Mouse (Mus musculus) heart, embryonic 14.5 days (tissue): Measurements from ENCODE around the gene Fip1l1. TPM values are rescaled to one million over a fixed set of nuclear protein-coding genes. Genes with fewer than 3 reads are reported as not detected.

Experiments used
- ATAC-seq: fragments of 200-750 bp; cut with Nextera tagmentation; 2 replicates; pipeline ENCODE4 v1.8.0; 2017; ENCODE audit warnings: low read depth, moderate TSS enrichment; ENCODE audit not compliant: insufficient number of reproducible peaks, insufficient read depth, low FRiP score
- H3K27ac ChIP-seq, 2 experiments: fragments of 200-500 bp in 1 of 2; fragments of 300-500 bp in 1 of 2; sonication (generic) in 1 of 2; replicated peaks in 1 of 2; 2 replicates each; pipeline ENCODE4 v1.5.1; 2012 to 2014; ENCODE audit warnings: low read depth in 2 of 2, low read length in 2 of 2, control low read depth in 1 of 2, mild to moderate bottlenecking in 1 of 2, mixed read lengths in 1 of 2; ENCODE audit not compliant: control insufficient read depth in 1 of 2, insufficient read depth in 1 of 2
- H3K27me3 ChIP-seq: fragments of 300-500 bp; sonication (generic); 2 replicates; pipeline ENCODE4 v1.6.1; 2014; ENCODE audit warnings: mild to moderate bottlenecking, low read length, control low read depth; ENCODE audit not compliant: control insufficient read depth, insufficient read depth
- H3K36me3 ChIP-seq: fragments of 300-500 bp; sonication (generic); 2 replicates; pipeline ENCODE4 v1.6.1; 2014; ENCODE audit warnings: mild to moderate bottlenecking, control low read depth, low read length, mixed read lengths; ENCODE audit not compliant: control insufficient read depth, insufficient read depth
- H3K4me1 ChIP-seq, 2 experiments: fragments of 200-500 bp in 1 of 2; fragments of 300-500 bp in 1 of 2; sonication (generic) in 1 of 2; 2 replicates each; pipeline ENCODE4 v1.6.1; 2012 to 2014; ENCODE audit warnings: low read length in 2 of 2, control low read depth in 1 of 2, mixed read lengths in 1 of 2; ENCODE audit not compliant: control insufficient read depth in 2 of 2, insufficient read depth in 2 of 2
- H3K4me2 ChIP-seq: fragments of 300-500 bp; sonication (generic); 2 replicates; pipeline ENCODE4 v1.6.1; 2014; ENCODE audit warnings: mild to moderate bottlenecking, low read length
- H3K4me3 ChIP-seq, 2 experiments: fragments of 200-500 bp in 1 of 2; fragments of 300-500 bp in 1 of 2; sonication (generic) in 1 of 2; 2 replicates each; pipeline ENCODE4 v1.5.1; 2012 to 2014; ENCODE audit warnings: low read length in 2 of 2, mild to moderate bottlenecking in 2 of 2, control low read depth in 1 of 2, low read depth in 1 of 2, moderate library complexity in 1 of 2; ENCODE audit not compliant: control insufficient read depth in 1 of 2, insufficient read depth in 1 of 2
- H3K9ac ChIP-seq: fragments of 300-500 bp; sonication (generic); 2 replicates; pipeline ENCODE4 v1.6.1; 2014; ENCODE audit warnings: mild to moderate bottlenecking, low read length
- H3K9me3 ChIP-seq: fragments of 300-500 bp; sonication (generic); 2 replicates; pipeline ENCODE4 v1.6.1; 2016; ENCODE audit warnings: low read length, control low read depth; ENCODE audit not compliant: control insufficient read depth
- WGBS: fragments of 180-500 bp; shearing (Covaris S2); extraction: QIAGEN DNeasy Blood & Tissue Kit; methylation state at CpG from one replicate; pipeline ENCODE4 v1.1.7; 2014; 5-methylcytosine and 5-hydroxymethylcytosine counted together
- polyA plus RNA-seq: library from polyadenylated mRNA; unstranded; fragments of >200 nt; fragmentation: Nextera tagmentation; extraction: Ambion mirVana; gene quantifications from 2 replicates; pipeline ENCODE4 v1.2.1, GENCODE M21; 2014

Gene Fip1l1
- polyA plus RNA-seq, 1 experiment from 2014 or later, result 56.0 TPM

DNA sequence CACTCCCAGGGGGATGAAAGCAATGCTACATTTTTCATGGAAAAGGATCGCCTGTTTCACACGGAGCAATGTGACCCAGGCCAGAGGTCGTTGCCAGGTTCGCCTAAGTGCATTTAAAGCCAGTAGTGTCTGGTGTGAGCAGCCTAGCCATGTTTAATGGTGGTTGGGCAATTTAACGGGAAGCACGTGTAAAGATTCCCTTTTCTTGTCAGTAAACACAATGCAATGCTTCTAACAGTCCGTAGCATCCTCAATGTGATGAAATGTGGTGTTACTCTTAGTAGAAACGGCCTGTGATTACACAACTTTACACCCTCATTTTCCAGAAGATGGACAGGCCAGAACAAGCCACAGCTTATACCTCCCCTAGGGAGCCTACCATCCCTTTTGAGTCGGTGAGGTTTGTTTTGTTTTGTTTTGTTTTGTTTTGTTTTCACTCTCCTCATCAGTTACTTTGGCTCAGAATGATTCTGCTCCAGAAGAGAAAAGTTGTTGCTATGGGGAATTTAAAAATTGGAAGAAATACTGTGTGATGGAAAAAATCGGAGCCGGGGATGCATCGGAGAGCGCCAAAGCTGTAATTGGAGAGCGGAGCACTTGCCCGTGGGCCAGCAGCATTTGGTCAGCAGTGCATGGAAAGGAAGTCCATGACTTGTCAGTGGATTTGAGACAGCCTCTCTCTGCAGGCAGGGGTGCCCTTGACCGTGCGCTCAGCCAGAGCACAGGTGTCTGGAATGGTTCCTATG lies 97.3 kb downstream of the Fip1l1 start:
- no peak for ATAC-seq
- Histone ChIP-seq H3K27ac (no peak overlapping the region), H3K4me1 (peaks cover 2 to 6% of the 10 kb centered on the region in 2 experiments; a peak in 2 of 4 replicates), H3K9me3 (no peaks in the 10 kb centered on the region), H3K9ac (no peak overlapping the region), H3K4me2 (no peak overlapping the region), H3K36me3 (no peaks in the 10 kb centered on the region), H3K27me3 (no peaks in the 10 kb centered on the region; the same call in 1 of the 2 replicates), H3K4me3 (no peak overlapping the region)
- 59% methylated on average over 17 of the region's 17 CpGs for WGBS

DNA sequence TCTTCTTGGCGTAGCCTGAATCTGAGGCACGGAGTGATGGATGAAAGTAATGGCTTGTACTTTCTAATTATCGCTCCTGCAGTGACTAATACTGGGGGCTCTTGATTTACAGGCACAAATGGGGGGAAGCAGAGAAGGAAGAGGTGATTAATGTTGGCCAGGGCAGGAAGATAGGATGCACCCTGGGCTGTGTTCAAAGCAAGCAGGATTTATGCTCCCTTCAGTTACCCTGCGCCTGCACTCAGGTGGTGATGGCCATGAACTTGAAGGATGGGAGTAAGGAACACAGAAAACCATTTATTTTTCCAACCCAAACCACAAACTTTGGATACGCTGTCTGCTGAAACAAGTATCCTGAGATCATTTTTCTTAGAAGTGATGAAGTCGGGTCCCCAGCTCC lies 98.2 kb downstream of the Fip1l1 start:
- Histone ChIP-seq H3K27ac (no peak overlapping the region), H3K9ac (no peak overlapping the region), H3K27me3 (no peaks in the 10 kb centered on the region; the same call in 1 of the 2 replicates), H3K9me3 (no peaks in the 10 kb centered on the region), H3K4me1 (peaks cover 2 to 6% of the 10 kb centered on the region in 2 experiments; a peak in 2 of 4 replicates), H3K36me3 (no peaks in the 10 kb centered on the region), H3K4me3 (no peak overlapping the region), H3K4me2 (no peak overlapping the region)
- no peak for ATAC-seq
- WGBS, result 86% methylated on average over 6 of the region's 6 CpGs

DNA sequence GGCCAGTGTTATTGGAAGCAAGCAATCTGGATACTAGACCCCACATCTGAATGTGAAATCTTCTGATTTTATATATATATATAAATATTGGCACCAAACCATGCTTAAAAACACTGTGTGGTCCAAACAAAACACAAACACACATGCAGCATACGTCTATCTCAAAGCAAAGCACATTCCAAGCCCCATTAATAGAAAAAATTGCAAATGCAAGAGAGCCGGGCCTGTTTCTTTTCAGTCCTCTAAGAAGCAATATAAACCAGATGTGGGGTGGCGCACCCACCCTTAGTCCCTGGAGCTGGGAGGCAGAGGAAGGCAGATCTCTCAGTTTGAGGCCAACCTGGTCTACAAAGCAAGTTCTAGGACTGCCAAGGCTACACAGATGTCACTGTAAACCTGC lies 99.1 kb downstream of the Fip1l1 start:
- WGBS, result 72% methylated on average over 3 of the region's 3 CpGs
- no peaks in the 10 kb centered on the region for H3K4me1 ChIP-seq
- no peak for ATAC-seq
- no peak overlapping the region for H3K27ac ChIP-seq
- no peaks in the 10 kb centered on the region; the same call in 1 of the 2 replicates for H3K27me3 ChIP-seq
- no peaks in the 10 kb centered on the region for H3K9me3 ChIP-seq
- H3K9ac ChIP-seq, result no peak overlapping the region
- H3K4me3 ChIP-seq, result no peak overlapping the region
- no peaks in the 10 kb centered on the region for H3K36me3 ChIP-seq
- no peak overlapping the region for H3K4me2 ChIP-seq

DNA sequence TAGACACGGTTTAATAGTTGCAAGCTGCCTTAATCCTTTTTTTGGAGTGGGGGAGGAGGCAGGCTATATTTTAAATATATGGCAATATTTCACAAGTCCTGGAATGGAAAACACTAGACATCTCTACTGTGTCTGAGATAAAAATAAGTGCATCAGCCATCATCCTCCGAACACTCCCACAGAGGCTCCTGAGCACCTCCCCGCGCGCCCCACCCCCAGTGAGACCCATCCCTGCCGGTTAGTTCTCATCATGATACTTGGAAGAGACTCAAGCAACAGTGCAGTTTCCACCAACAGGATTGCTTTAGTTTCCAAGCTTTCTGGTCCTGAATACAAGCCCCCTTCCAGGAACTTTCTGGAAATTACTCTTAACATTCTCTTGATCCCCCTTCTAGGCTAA lies 104.3 kb downstream of the Fip1l1 start:
- Histone ChIP-seq H3K9ac (no peak overlapping the region), H3K27me3 (peaks cover 5% of the 10 kb centered on the region; the same call in 1 of the 2 replicates), H3K36me3 (no peaks in the 10 kb centered on the region), H3K27ac (no peak overlapping the region), H3K4me3 (no peak overlapping the region), H3K4me1 (no peaks in the 10 kb centered on the region), H3K9me3 (no peaks in the 10 kb centered on the region), H3K4me2 (no peak overlapping the region)
- 84% methylated on average over 6 of the region's 6 CpGs for WGBS
- ATAC-seq, result no peak

DNA sequence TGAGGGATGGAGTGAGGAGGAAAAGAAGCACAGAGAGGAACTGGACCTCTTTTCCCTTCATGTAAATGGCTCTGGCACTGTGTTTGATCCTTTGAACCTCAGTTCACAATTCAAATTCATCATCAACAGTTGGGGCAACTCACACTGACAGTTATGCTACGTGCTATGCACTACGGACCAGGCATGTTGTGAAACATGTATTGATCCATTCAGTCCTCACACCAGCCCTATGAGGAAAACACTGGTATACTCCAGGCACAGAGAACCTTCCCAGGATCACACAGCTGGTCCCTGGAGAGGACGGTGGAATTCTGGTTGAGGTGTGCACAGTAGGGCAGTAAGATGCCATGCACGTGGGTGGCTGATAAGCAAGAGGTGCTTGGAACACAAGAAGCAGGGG lies 105.3 kb downstream of the Fip1l1 start:
- Histone ChIP-seq H3K4me2 (no peak overlapping the region), H3K27me3 (peaks cover 5% of the 10 kb centered on the region; the same call in 1 of the 2 replicates), H3K4me3 (no peak overlapping the region), H3K9me3 (no peaks in the 10 kb centered on the region), H3K9ac (no peak overlapping the region), H3K27ac (no peak overlapping the region), H3K36me3 (no peaks in the 10 kb centered on the region), H3K4me1 (no peaks in the 10 kb centered on the region)
- no peak for ATAC-seq
- WGBS, result 77% methylated on average over 4 of the region's 4 CpGs

DNA sequence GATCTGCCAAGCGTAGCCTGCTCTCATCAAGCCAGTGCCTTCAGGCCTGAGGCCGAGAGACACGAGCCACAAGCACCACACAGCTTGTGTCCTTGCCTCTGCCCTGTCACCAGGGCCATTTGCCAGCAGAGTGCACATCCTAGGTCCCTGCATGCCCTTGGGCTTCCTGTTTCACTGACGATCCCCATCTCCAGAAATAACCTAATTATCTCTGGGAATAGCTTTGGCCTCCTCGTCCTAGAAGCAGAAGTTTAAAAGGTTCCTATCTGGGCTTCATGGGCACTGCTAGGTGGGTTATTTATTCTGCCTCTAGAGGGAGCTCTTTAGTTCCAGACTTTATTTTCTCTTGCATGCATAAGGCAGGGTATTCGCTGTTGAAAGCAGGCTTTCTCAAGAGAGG lies 105.8 kb downstream of the Fip1l1 start:
- H3K9ac ChIP-seq, result no peak overlapping the region
- no peak overlapping the region for H3K27ac ChIP-seq
- H3K36me3 ChIP-seq, result no peaks in the 10 kb centered on the region
- no peak overlapping the region for H3K4me3 ChIP-seq
- H3K9me3 ChIP-seq, result no peaks in the 10 kb centered on the region
- H3K27me3 ChIP-seq, result peaks cover 5% of the 10 kb centered on the region; the same call in 1 of the 2 replicates
- H3K4me2 ChIP-seq, result no peak overlapping the region
- no peak for ATAC-seq
- no peaks in the 10 kb centered on the region for H3K4me1 ChIP-seq
- WGBS, result 15% methylated on average over 6 of the region's 6 CpGs

DNA sequence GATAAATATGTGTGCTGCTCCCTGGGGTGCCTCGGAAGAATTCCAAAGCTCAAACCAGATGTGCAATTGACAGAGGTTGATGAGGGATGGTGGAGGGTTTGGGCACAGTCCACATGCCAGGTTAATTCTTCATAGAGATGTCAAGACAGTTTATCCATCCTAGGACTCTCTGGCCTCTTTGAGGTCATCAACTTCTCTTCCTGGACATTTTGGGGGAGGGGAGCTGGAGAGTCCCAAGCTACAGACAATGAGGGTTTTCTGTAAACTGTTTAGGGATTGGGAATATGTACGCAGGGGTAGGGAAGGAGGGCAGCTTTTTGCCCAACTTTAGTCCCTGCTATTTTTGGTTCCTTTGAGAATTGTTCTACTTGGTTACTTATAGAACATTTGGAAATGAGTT lies 107.0 kb downstream of the Fip1l1 start:
- H3K27ac ChIP-seq, result no peak overlapping the region
- ATAC-seq, result no peak
- 72% methylated on average over 2 of the region's 2 CpGs for WGBS
- H3K4me1 ChIP-seq, result peaks cover 3 to 4% of the 10 kb centered on the region in 2 experiments; a peak in 3 of 4 replicates
- no peaks in the 10 kb centered on the region for H3K9me3 ChIP-seq
- H3K36me3 ChIP-seq, result no peaks in the 10 kb centered on the region
- H3K4me2 ChIP-seq, result no peak overlapping the region
- no peak overlapping the region for H3K4me3 ChIP-seq
- H3K27me3 ChIP-seq, result peaks cover 5% of the 10 kb centered on the region; the same call in 1 of the 2 replicates
- H3K9ac ChIP-seq, result no peak overlapping the region

DNA sequence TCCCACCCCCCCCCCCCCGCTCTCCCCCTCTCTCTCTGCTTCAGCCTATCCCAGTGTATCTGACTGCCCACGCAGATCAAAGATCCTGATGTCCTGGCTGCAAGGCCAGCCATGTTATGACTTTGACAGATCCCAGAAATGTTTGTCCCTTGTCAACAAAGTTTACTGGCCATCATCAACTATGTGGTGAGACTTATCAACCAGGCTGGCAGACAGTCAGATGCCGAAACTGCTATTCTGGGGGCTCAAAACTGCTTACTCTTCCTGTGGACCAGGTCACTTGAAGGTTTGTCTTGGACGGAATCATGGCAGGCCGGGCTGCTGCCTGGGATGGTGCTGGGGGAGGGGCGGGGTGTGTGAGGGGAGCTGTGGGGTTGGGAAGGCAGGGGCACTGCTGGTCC lies 112.3 kb downstream of the Fip1l1 start:
- H3K27me3 ChIP-seq, result no peaks in the 10 kb centered on the region
- peaks cover 9 to 12% of the 10 kb centered on the region in 2 experiments; a peak in 3 of 4 replicates for H3K4me1 ChIP-seq
- no peak overlapping the region for H3K4me2 ChIP-seq
- no peak overlapping the region for H3K4me3 ChIP-seq
- H3K9ac ChIP-seq, result no peak overlapping the region
- no peaks in the 10 kb centered on the region for H3K9me3 ChIP-seq
- no peaks in the 10 kb centered on the region for H3K36me3 ChIP-seq
- WGBS, result 18% methylated on average over 5 of the region's 6 CpGs
- no peak overlapping the region; a peak in 1 of 4 replicates for H3K27ac ChIP-seq
- ATAC-seq, result no peak
